Mouse (Mus musculus) kidney, postnatal 36 days (tissue): ENCODE results near the gene Hnrnpll.
A peak's percentile ranks its signal among the peaks of the same experiment; 100 is the strongest.

Source experiments
- DNase-seq, 2 experiments: peaks; one replicate each; pipeline ENCODE4 v3.0.0; 2021 to 2022; ENCODE audit warnings: mixed read lengths in 2 of 2

Gene Hnrnpll

GRCm38 (mm10) chr17:79998986-79999385 lies 63.1 kb downstream of the Hnrnpll start:
- DNase-seq, result no peak

- no peak for DNase-seq
Observed at GRCm38 (mm10) chr17:79995091-79995691, 66.9 kb downstream of the Hnrnpll start.

- DNase-seq, result no peak
Observed at GRCm38 (mm10) chr17:79992114-79992513, 70.0 kb downstream of the Hnrnpll start.

- peak; percentile 4 to 37 for DNase-seq
Observed at GRCm38 (mm10) chr17:79991166-79991958, 70.8 kb downstream of the Hnrnpll start.

- no peak for DNase-seq
Observed at GRCm38 (mm10) chr17:79990161-79990560, 72.0 kb downstream of the Hnrnpll start.

GRCm38 (mm10) chr17:79984450-79984849 lies 77.7 kb downstream of the Hnrnpll start:
- no peak for DNase-seq

GRCm38 (mm10) chr17:79982955-79983529 lies 79.1 kb downstream of the Hnrnpll start:
- DNase-seq, result no peak

GRCm38 (mm10) chr17:79982548-79982947 lies 79.6 kb downstream of the Hnrnpll start:
- DNase-seq, result no peak

GRCm38 (mm10) chr17:79981758-79982481 lies 80.2 kb downstream of the Hnrnpll start:
- DNase-seq, result no peak

- DNase-seq, result no peak
Observed at GRCm38 (mm10) chr17:79981348-79981747, 80.8 kb downstream of the Hnrnpll start.

- DNase-seq, result peak in 1 of 2 experiments; percentile 54
Observed at GRCm38 (mm10) chr17:79980421-79981120, 81.6 kb downstream of the Hnrnpll start.
